Mouse (Mus musculus): ENCODE measurements around the gene Cbfa2t3. TPM values are rescaled to one million over a fixed set of nuclear protein-coding genes. Genes with fewer than 3 reads are reported as not detected.

Gene Cbfa2t3
- total RNA-seq, 2 experiments from 2014 or later, result 10.9 to 13.1 TPM

GRCm38 (mm10) chr8:122719500-122720065 lies 20.7 kb upstream of the Cbfa2t3 start:
- ATAC-seq (replicated peaks; ENCODE audit: low FRiP score, poor library complexity, severe bottlenecking), result peak; percentile 62

- no peak for ATAC-seq (replicated peaks; ENCODE audit: low FRiP score, poor library complexity, severe bottlenecking)
These were observed 20.0 kb upstream of the Cbfa2t3 start for GRCm38 (mm10) chr8:122718711-122719499.

GRCm38 (mm10) chr8:122717869-122718509 lies 19.1 kb upstream of the Cbfa2t3 start:
- ATAC-seq (replicated peaks; ENCODE audit: low FRiP score, poor library complexity, severe bottlenecking), result no peak

GRCm38 (mm10) chr8:122716566-122716965 lies 17.7 kb upstream of the Cbfa2t3 start:
- ATAC-seq (replicated peaks; ENCODE audit: low FRiP score, poor library complexity, severe bottlenecking), result no peak

- ATAC-seq (replicated peaks; ENCODE audit: low FRiP score, poor library complexity, severe bottlenecking), result no peak
These were observed 14.2 kb upstream of the Cbfa2t3 start for GRCm38 (mm10) chr8:122713157-122713518.

GRCm38 (mm10) chr8:122712411-122713156 lies 13.7 kb upstream of the Cbfa2t3 start:
- peak; percentile 1; the same call in 1 of the 2 replicates for ATAC-seq (replicated peaks; ENCODE audit: low FRiP score, poor library complexity, severe bottlenecking)

GRCm38 (mm10) chr8:122711891-122712365 lies 13.0 kb upstream of the Cbfa2t3 start:
- peak; percentile 57 for ATAC-seq (replicated peaks; ENCODE audit: low FRiP score, poor library complexity, severe bottlenecking)

- peak; percentile 19 for ATAC-seq (replicated peaks; ENCODE audit: low FRiP score, poor library complexity, severe bottlenecking)
These were observed 12.6 kb upstream of the Cbfa2t3 start for GRCm38 (mm10) chr8:122711480-122711879.

- no peak for ATAC-seq (replicated peaks; ENCODE audit: low FRiP score, poor library complexity, severe bottlenecking)
These were observed 10.6 kb upstream of the Cbfa2t3 start for GRCm38 (mm10) chr8:122709340-122710111.

GRCm38 (mm10) chr8:122707184-122707583 lies 8.3 kb upstream of the Cbfa2t3 start:
- no peak for ATAC-seq (replicated peaks; ENCODE audit: low FRiP score, poor library complexity, severe bottlenecking)

GRCm38 (mm10) chr8:122705901-122706561 lies 7.1 kb upstream of the Cbfa2t3 start:
- no peak for ATAC-seq (replicated peaks; ENCODE audit: low FRiP score, poor library complexity, severe bottlenecking)

- ATAC-seq (replicated peaks; ENCODE audit: low FRiP score, poor library complexity, severe bottlenecking), result no peak
These were observed 5.7 kb upstream of the Cbfa2t3 start for GRCm38 (mm10) chr8:122704612-122705011.

GRCm38 (mm10) chr8:122702957-122703356 lies 4.0 kb upstream of the Cbfa2t3 start:
- ATAC-seq (replicated peaks; ENCODE audit: low FRiP score, poor library complexity, severe bottlenecking), result no peak

GRCm38 (mm10) chr8:122702301-122702941 lies 3.5 kb upstream of the Cbfa2t3 start:
- ATAC-seq (replicated peaks; ENCODE audit: low FRiP score, poor library complexity, severe bottlenecking), result no peak

GRCm38 (mm10) chr8:122701441-122702185 lies 2.7 kb upstream of the Cbfa2t3 start:
- ATAC-seq (replicated peaks; ENCODE audit: low FRiP score, poor library complexity, severe bottlenecking), result no peak

- no peak for ATAC-seq (replicated peaks; ENCODE audit: low FRiP score, poor library complexity, severe bottlenecking)
These were observed 1.7 kb upstream of the Cbfa2t3 start for GRCm38 (mm10) chr8:122700628-122701027.

GRCm38 (mm10) chr8:122698254-122698768 lies 598 bp downstream of the Cbfa2t3 start:
- ATAC-seq (replicated peaks; ENCODE audit: low FRiP score, poor library complexity, severe bottlenecking), result no peak

- ATAC-seq (replicated peaks; ENCODE audit: low FRiP score, poor library complexity, severe bottlenecking), result no peak
These were observed 1.3 kb downstream of the Cbfa2t3 start for GRCm38 (mm10) chr8:122697586-122697985.

Measured in erythroblast, adult 5-6 weeks (primary cell).